Mouse (Mus musculus): ENCODE results near the gene Kif3c. TPM values are rescaled to one million over a fixed set of nuclear protein-coding genes. Genes with fewer than 3 reads are reported as not detected.

Kif3c gene
- polyA plus RNA-seq, 1 experiment from 2014 or later: 64.2 TPM

GRCm38 (mm10) chr12:3426530-3427034 lies 61.6 kb downstream of the Kif3c start, which contains the start of gene Asxl2:
Asxl2 (plus strand) TSS chr12:3426857.
- peak within 1 kb of the TSS; percentile 90 for H3K9ac ChIP-seq
- H3K4me2 ChIP-seq: peak within 1 kb of the TSS; percentile 64
- H3K4me3 ChIP-seq: peak within 1 kb of the TSS; percentile 93
- H3K9me3 ChIP-seq (replicated peaks): no peaks in the 10 kb centered on the region
- no peaks in the 10 kb centered on the region for H3K27me3 ChIP-seq
- H3K36me3 ChIP-seq (ENCODE audit: poor library complexity, severe bottlenecking): peaks cover 13% of the 10 kb centered on the region
- H3K27ac ChIP-seq: peak within 1 kb of the TSS; percentile 95
- peak; percentile 97 for ATAC-seq
- H3K4me1 ChIP-seq: peaks cover 20% of the 10 kb centered on the region
- under 1% methylated on average over 53 of the region's 53 CpGs for WGBS

- H3K27me3 ChIP-seq: no peaks in the 10 kb centered on the region
- H3K4me2 ChIP-seq: peak overlapping the region; percentile 64
- peak overlapping the region; percentile 90 for H3K9ac ChIP-seq
- WGBS: under 1% methylated on average over 65 of the region's 65 CpGs
- peaks cover 7% of the 10 kb centered on the region for H3K36me3 ChIP-seq (ENCODE audit: poor library complexity, severe bottlenecking)
- peaks cover 20% of the 10 kb centered on the region for H3K4me1 ChIP-seq
- peak overlapping the region; percentile 95 for H3K27ac ChIP-seq
- peak overlapping the region; percentile 93 for H3K4me3 ChIP-seq
- no peaks in the 10 kb centered on the region for H3K9me3 ChIP-seq (replicated peaks)
- ATAC-seq: peak; percentile 65
Observed at GRCm38 (mm10) chr12:3427067-3427889, 62.3 kb downstream of the Kif3c start.

GRCm38 (mm10) chr12:3427891-3428775 lies 63.2 kb downstream of the Kif3c start:
- H3K4me3 ChIP-seq: peak overlapping the region; percentile 93
- H3K4me1 ChIP-seq: peaks cover 20% of the 10 kb centered on the region
- H3K9ac ChIP-seq: no peak overlapping the region
- no peak for ATAC-seq
- peak overlapping the region; percentile 95; the same call in 1 of the 2 replicates for H3K27ac ChIP-seq
- H3K36me3 ChIP-seq (ENCODE audit: poor library complexity, severe bottlenecking): no peaks in the 10 kb centered on the region; the same call in 1 of the 2 replicates
- no peaks in the 10 kb centered on the region for H3K27me3 ChIP-seq
- WGBS: 68% methylated on average over 11 of the region's 11 CpGs
- H3K9me3 ChIP-seq (replicated peaks): no peaks in the 10 kb centered on the region
- peak overlapping the region; percentile 64 for H3K4me2 ChIP-seq

GRCm38 (mm10) chr12:3429681-3430442 lies 64.9 kb downstream of the Kif3c start:
- ATAC-seq: no peak
- H3K36me3 ChIP-seq (ENCODE audit: poor library complexity, severe bottlenecking): peaks cover 6% of the 10 kb centered on the region
- no peak overlapping the region for H3K4me3 ChIP-seq
- 93% methylated on average over 2 of the region's 2 CpGs for WGBS
- no peaks in the 10 kb centered on the region for H3K27me3 ChIP-seq
- peaks cover 11% of the 10 kb centered on the region for H3K4me1 ChIP-seq
- no peak overlapping the region for H3K9ac ChIP-seq
- no peak overlapping the region for H3K27ac ChIP-seq
- H3K9me3 ChIP-seq (replicated peaks): no peaks in the 10 kb centered on the region
- no peak overlapping the region for H3K4me2 ChIP-seq

- H3K4me1 ChIP-seq: peaks cover 5% of the 10 kb centered on the region
- ATAC-seq: no peak
- H3K27me3 ChIP-seq: no peaks in the 10 kb centered on the region
- no peaks in the 10 kb centered on the region for H3K9me3 ChIP-seq (replicated peaks)
- peaks cover 6% of the 10 kb centered on the region for H3K36me3 ChIP-seq (ENCODE audit: poor library complexity, severe bottlenecking)
- H3K9ac ChIP-seq: no peak overlapping the region
- no peak overlapping the region for H3K27ac ChIP-seq
- H3K4me3 ChIP-seq: no peak overlapping the region
- H3K4me2 ChIP-seq: no peak overlapping the region
Observed at GRCm38 (mm10) chr12:3430443-3430753, 65.5 kb downstream of the Kif3c start.

GRCm38 (mm10) chr12:3430985-3431384 lies 66.1 kb downstream of the Kif3c start:
- Histone ChIP-seq H3K27ac (no peak overlapping the region), H3K27me3 (no peaks in the 10 kb centered on the region), H3K4me2 (no peak overlapping the region), H3K4me3 (no peak overlapping the region), H3K9ac (no peak overlapping the region), H3K4me1 (no peaks in the 10 kb centered on the region), H3K36me3 (ENCODE audit: poor library complexity, severe bottlenecking) (peaks cover 6% of the 10 kb centered on the region), H3K9me3 (replicated peaks) (no peaks in the 10 kb centered on the region)
- ATAC-seq: no peak

GRCm38 (mm10) chr12:3433736-3434135 lies 68.8 kb downstream of the Kif3c start:
- H3K9me3 ChIP-seq (replicated peaks): no peaks in the 10 kb centered on the region
- H3K4me1 ChIP-seq: no peaks in the 10 kb centered on the region
- no peaks in the 10 kb centered on the region for H3K27me3 ChIP-seq
- H3K4me3 ChIP-seq: no peak overlapping the region
- H3K4me2 ChIP-seq: no peak overlapping the region
- peaks cover 6% of the 10 kb centered on the region for H3K36me3 ChIP-seq (ENCODE audit: poor library complexity, severe bottlenecking)
- ATAC-seq: no peak
- H3K9ac ChIP-seq: no peak overlapping the region
- WGBS: 73% methylated on average over 1 of the region's 1 CpGs
- no peak overlapping the region for H3K27ac ChIP-seq

- Histone ChIP-seq H3K27me3 (no peaks in the 10 kb centered on the region), H3K36me3 (ENCODE audit: poor library complexity, severe bottlenecking) (peaks cover 6% of the 10 kb centered on the region), H3K27ac (no peak overlapping the region), H3K4me2 (no peak overlapping the region), H3K9ac (no peak overlapping the region), H3K9me3 (replicated peaks) (no peaks in the 10 kb centered on the region), H3K4me1 (no peaks in the 10 kb centered on the region), H3K4me3 (no peak overlapping the region)
- WGBS: 97% methylated on average over 5 of the region's 5 CpGs
- no peak for ATAC-seq
Observed at GRCm38 (mm10) chr12:3436446-3436845, 71.5 kb downstream of the Kif3c start.

- ATAC-seq: no peak
- Histone ChIP-seq H3K36me3 (ENCODE audit: poor library complexity, severe bottlenecking) (peaks cover 7% of the 10 kb centered on the region), H3K9me3 (replicated peaks) (no peaks in the 10 kb centered on the region), H3K4me2 (no peak overlapping the region), H3K27me3 (no peaks in the 10 kb centered on the region), H3K27ac (no peak overlapping the region), H3K4me1 (no peaks in the 10 kb centered on the region), H3K4me3 (no peak overlapping the region), H3K9ac (no peak overlapping the region)
- 97% methylated on average over 1 of the region's 1 CpGs for WGBS
Observed at GRCm38 (mm10) chr12:3437815-3438214, 72.9 kb downstream of the Kif3c start.

- H3K27me3 ChIP-seq: no peaks in the 10 kb centered on the region
- H3K36me3 ChIP-seq (ENCODE audit: poor library complexity, severe bottlenecking): peaks cover 9% of the 10 kb centered on the region; the same call in 1 of the 2 replicates
- H3K4me2 ChIP-seq: no peak overlapping the region
- ATAC-seq: no peak
- no peaks in the 10 kb centered on the region for H3K9me3 ChIP-seq (replicated peaks)
- H3K4me1 ChIP-seq: no peaks in the 10 kb centered on the region
- H3K27ac ChIP-seq: no peak overlapping the region
- no peak overlapping the region for H3K4me3 ChIP-seq
- WGBS: 90% methylated on average over 2 of the region's 2 CpGs
- no peak overlapping the region for H3K9ac ChIP-seq
Observed at GRCm38 (mm10) chr12:3440916-3441315, 76.0 kb downstream of the Kif3c start.

- Histone ChIP-seq H3K9me3 (replicated peaks) (no peaks in the 10 kb centered on the region), H3K4me1 (no peaks in the 10 kb centered on the region), H3K4me3 (no peak overlapping the region), H3K27ac (no peak overlapping the region), H3K4me2 (no peak overlapping the region), H3K27me3 (no peaks in the 10 kb centered on the region), H3K9ac (no peak overlapping the region), H3K36me3 (ENCODE audit: poor library complexity, severe bottlenecking) (peaks cover 9% of the 10 kb centered on the region; the same call in 1 of the 2 replicates)
- no peak for ATAC-seq
- WGBS: 92% methylated on average over 5 of the region's 5 CpGs
Observed at GRCm38 (mm10) chr12:3441361-3441760, 76.4 kb downstream of the Kif3c start.
